Mouse (Mus musculus) heart, embryonic 14.5 days (tissue): ENCODE data around the gene Agap1. TPM values are rescaled to one million over a fixed set of nuclear protein-coding genes. Genes with fewer than 3 reads are reported as not detected.

Experiments used
- ATAC-seq: fragments of 200-750 bp; cut with Nextera tagmentation; 2 replicates; pipeline ENCODE4 v1.8.0; 2017; ENCODE audit warnings: low read depth, moderate TSS enrichment; ENCODE audit not compliant: insufficient number of reproducible peaks, insufficient read depth, low FRiP score
- H3K27ac ChIP-seq, 2 experiments: fragments of 200-500 bp in 1 of 2; fragments of 300-500 bp in 1 of 2; sonication (generic) in 1 of 2; replicated peaks in 1 of 2; 2 replicates each; pipeline ENCODE4 v1.5.1; 2012 to 2014; ENCODE audit warnings: low read depth in 2 of 2, low read length in 2 of 2, control low read depth in 1 of 2, mild to moderate bottlenecking in 1 of 2, mixed read lengths in 1 of 2; ENCODE audit not compliant: control insufficient read depth in 1 of 2, insufficient read depth in 1 of 2
- H3K27me3 ChIP-seq: fragments of 300-500 bp; sonication (generic); 2 replicates; pipeline ENCODE4 v1.6.1; 2014; ENCODE audit warnings: mild to moderate bottlenecking, low read length, control low read depth; ENCODE audit not compliant: control insufficient read depth, insufficient read depth
- H3K36me3 ChIP-seq: fragments of 300-500 bp; sonication (generic); 2 replicates; pipeline ENCODE4 v1.6.1; 2014; ENCODE audit warnings: mild to moderate bottlenecking, control low read depth, low read length, mixed read lengths; ENCODE audit not compliant: control insufficient read depth, insufficient read depth
- H3K4me1 ChIP-seq, 2 experiments: fragments of 200-500 bp in 1 of 2; fragments of 300-500 bp in 1 of 2; sonication (generic) in 1 of 2; 2 replicates each; pipeline ENCODE4 v1.6.1; 2012 to 2014; ENCODE audit warnings: low read length in 2 of 2, control low read depth in 1 of 2, mixed read lengths in 1 of 2; ENCODE audit not compliant: control insufficient read depth in 2 of 2, insufficient read depth in 2 of 2
- H3K4me2 ChIP-seq: fragments of 300-500 bp; sonication (generic); 2 replicates; pipeline ENCODE4 v1.6.1; 2014; ENCODE audit warnings: mild to moderate bottlenecking, low read length
- H3K4me3 ChIP-seq, 2 experiments: fragments of 200-500 bp in 1 of 2; fragments of 300-500 bp in 1 of 2; sonication (generic) in 1 of 2; 2 replicates each; pipeline ENCODE4 v1.5.1; 2012 to 2014; ENCODE audit warnings: low read length in 2 of 2, mild to moderate bottlenecking in 2 of 2, control low read depth in 1 of 2, low read depth in 1 of 2, moderate library complexity in 1 of 2; ENCODE audit not compliant: control insufficient read depth in 1 of 2, insufficient read depth in 1 of 2
- H3K9ac ChIP-seq: fragments of 300-500 bp; sonication (generic); 2 replicates; pipeline ENCODE4 v1.6.1; 2014; ENCODE audit warnings: mild to moderate bottlenecking, low read length
- H3K9me3 ChIP-seq: fragments of 300-500 bp; sonication (generic); 2 replicates; pipeline ENCODE4 v1.6.1; 2016; ENCODE audit warnings: low read length, control low read depth; ENCODE audit not compliant: control insufficient read depth
- WGBS: fragments of 180-500 bp; shearing (Covaris S2); extraction: QIAGEN DNeasy Blood & Tissue Kit; methylation state at CpG from one replicate; pipeline ENCODE4 v1.1.7; 2014; 5-methylcytosine and 5-hydroxymethylcytosine counted together
- polyA plus RNA-seq: library from polyadenylated mRNA; unstranded; fragments of >200 nt; fragmentation: Nextera tagmentation; extraction: Ambion mirVana; gene quantifications from 2 replicates; pipeline ENCODE4 v1.2.1, GENCODE M21; 2014

The Agap1 gene
- polyA plus RNA-seq, 1 experiment from 2014 or later: 17.0 TPM

GRCm38 (mm10) chr1:89634055-89634454, 179.4 kb downstream of the Agap1 start:
- WGBS: 70% methylated on average over 14 of the region's 14 CpGs
- Histone ChIP-seq H3K9ac (no peak overlapping the region), H3K4me1 (peaks cover 11 to 12% of the 10 kb centered on the region in 2 experiments), H3K27me3 (no peaks in the 10 kb centered on the region), H3K4me3 (no peak overlapping the region), H3K27ac (no peak overlapping the region), H3K4me2 (no peak overlapping the region), H3K36me3 (peaks cover 30% of the 10 kb centered on the region), H3K9me3 (no peaks in the 10 kb centered on the region)
- ATAC-seq: no peak

GRCm38 (mm10) chr1:89635131-89635530, 180.5 kb downstream of the Agap1 start:
- Histone ChIP-seq H3K4me3 (no peak overlapping the region), H3K9ac (no peak overlapping the region), H3K36me3 (peaks cover 21% of the 10 kb centered on the region), H3K4me2 (no peak overlapping the region), H3K27me3 (no peaks in the 10 kb centered on the region), H3K27ac (no peak overlapping the region), H3K4me1 (peaks cover 11 to 12% of the 10 kb centered on the region in 2 experiments), H3K9me3 (no peaks in the 10 kb centered on the region)
- ATAC-seq: no peak
- WGBS: 95% methylated on average over 2 of the region's 2 CpGs

GRCm38 (mm10) chr1:89637670-89638069, 183.1 kb downstream of the Agap1 start:
- peak overlapping the region; percentile 15 to 29; a peak in 1 of 4 replicates for H3K27ac ChIP-seq
- no peaks in the 10 kb centered on the region for H3K9me3 ChIP-seq
- H3K4me2 ChIP-seq: no peak overlapping the region
- 76% methylated on average over 4 of the region's 4 CpGs for WGBS
- H3K36me3 ChIP-seq: peaks cover 21% of the 10 kb centered on the region
- H3K9ac ChIP-seq: no peak overlapping the region
- no peaks in the 10 kb centered on the region for H3K27me3 ChIP-seq
- ATAC-seq: peak; percentile 43; the same call in 1 of the 2 replicates
- no peak overlapping the region for H3K4me3 ChIP-seq
- peaks cover 11 to 12% of the 10 kb centered on the region in 2 experiments for H3K4me1 ChIP-seq

- WGBS: 50% methylated on average over 8 of the region's 8 CpGs
- Histone ChIP-seq H3K4me3 (peak overlapping the region in 1 of 2 experiments; percentile 6; a peak in 1 of 4 replicates), H3K9ac (peak overlapping the region; percentile 26; the same call in 1 of the 2 replicates), H3K4me1 (peaks cover 3 to 5% of the 10 kb centered on the region in 2 experiments; a peak in 2 of 4 replicates), H3K27ac (peak overlapping the region; percentile 56 to 88; a peak in 3 of 4 replicates), H3K4me2 (peak overlapping the region; percentile 47), H3K36me3 (0 out of 2 replicates have a peak, but pooled peaks cover under 1% of the 10 kb centered on the region), H3K27me3 (no peaks in the 10 kb centered on the region), H3K9me3 (no peaks in the 10 kb centered on the region)
- no peak; the same call in 1 of the 2 replicates for ATAC-seq
Observed at GRCm38 (mm10) chr1:89643445-89644100, 189.0 kb downstream of the Agap1 start.

- WGBS: 58% methylated on average over 11 of the region's 11 CpGs
- peak overlapping the region; percentile 47 for H3K4me2 ChIP-seq
- H3K4me3 ChIP-seq: peak overlapping the region in 1 of 2 experiments; percentile 6; a peak in 1 of 4 replicates
- peak overlapping the region; percentile 56 to 88; a peak in 3 of 4 replicates for H3K27ac ChIP-seq
- H3K9me3 ChIP-seq: no peaks in the 10 kb centered on the region
- no peaks in the 10 kb centered on the region for H3K36me3 ChIP-seq
- no peak for ATAC-seq
- no peaks in the 10 kb centered on the region for H3K27me3 ChIP-seq
- H3K4me1 ChIP-seq: peaks cover 3 to 5% of the 10 kb centered on the region in 2 experiments; a peak in 2 of 4 replicates
- peak overlapping the region; percentile 26; the same call in 1 of the 2 replicates for H3K9ac ChIP-seq
Observed at GRCm38 (mm10) chr1:89644120-89644519, 189.5 kb downstream of the Agap1 start.

GRCm38 (mm10) chr1:89646326-89647018, 191.9 kb downstream of the Agap1 start:
- Histone ChIP-seq H3K4me3 (no peak overlapping the region), H3K27ac (no peak overlapping the region), H3K36me3 (no peaks in the 10 kb centered on the region), H3K9me3 (no peaks in the 10 kb centered on the region), H3K27me3 (no peaks in the 10 kb centered on the region), H3K4me1 (peaks cover 3 to 5% of the 10 kb centered on the region in 2 experiments; a peak in 2 of 4 replicates), H3K4me2 (no peak overlapping the region), H3K9ac (no peak overlapping the region)
- 18% methylated on average over 4 of the region's 4 CpGs for WGBS
- no peak for ATAC-seq

- Histone ChIP-seq H3K27me3 (no peaks in the 10 kb centered on the region), H3K4me3 (no peak overlapping the region), H3K4me1 (peaks cover 3 to 5% of the 10 kb centered on the region in 2 experiments; a peak in 2 of 4 replicates), H3K4me2 (no peak overlapping the region), H3K36me3 (no peaks in the 10 kb centered on the region), H3K9ac (no peak overlapping the region), H3K27ac (no peak overlapping the region), H3K9me3 (no peaks in the 10 kb centered on the region)
- WGBS: 88% methylated on average over 8 of the region's 8 CpGs
- ATAC-seq: no peak
Observed at GRCm38 (mm10) chr1:89647505-89647904, 192.9 kb downstream of the Agap1 start.
